Mouse (Mus musculus): ENCODE results near the gene Efhd1.

Gene Efhd1

GRCm38 (mm10) chr1:87264134-87265006 lies at the start of gene Efhd1:
Gene Efhd1, plus strand, starts transcription at chr1:87264363.
- DNase-seq, result peak in 1 of 2 experiments; percentile 18

GRCm38 (mm10) chr1:87214748-87215147 lies 49.4 kb upstream of the Efhd1 start:
- no peak for DNase-seq

GRCm38 (mm10) chr1:87217938-87218337 lies 46.2 kb upstream of the Efhd1 start:
- DNase-seq, result no peak

DNA sequence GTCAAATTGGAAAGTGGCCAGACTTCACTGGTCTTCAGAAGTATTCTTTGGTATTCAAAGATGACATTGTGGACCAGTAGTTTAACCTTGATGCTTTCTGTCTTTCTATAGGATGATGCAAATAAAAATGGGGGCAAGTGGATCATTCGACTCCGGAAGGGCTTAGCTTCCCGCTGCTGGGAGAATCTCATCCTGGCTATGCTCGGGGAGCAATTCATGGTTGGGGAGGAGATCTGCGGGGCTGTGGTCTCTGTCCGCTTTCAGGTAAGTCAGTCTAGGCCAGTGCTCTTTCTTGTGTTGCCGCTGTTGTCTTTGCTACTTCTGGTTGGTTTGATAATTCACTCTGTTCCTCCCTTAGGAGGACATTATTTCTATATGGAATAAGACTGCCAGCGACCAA lies 38.4 kb upstream of the Efhd1 start:
- DNase-seq, result no peak

- peak in 1 of 2 experiments; percentile 25 for DNase-seq
Observed at GRCm38 (mm10) chr1:87226409-87227159, 37.6 kb upstream of the Efhd1 start.

GRCm38 (mm10) chr1:87227160-87227550 lies 37.0 kb upstream of the Efhd1 start:
- DNase-seq, result peak; percentile 83 to 92

DNA sequence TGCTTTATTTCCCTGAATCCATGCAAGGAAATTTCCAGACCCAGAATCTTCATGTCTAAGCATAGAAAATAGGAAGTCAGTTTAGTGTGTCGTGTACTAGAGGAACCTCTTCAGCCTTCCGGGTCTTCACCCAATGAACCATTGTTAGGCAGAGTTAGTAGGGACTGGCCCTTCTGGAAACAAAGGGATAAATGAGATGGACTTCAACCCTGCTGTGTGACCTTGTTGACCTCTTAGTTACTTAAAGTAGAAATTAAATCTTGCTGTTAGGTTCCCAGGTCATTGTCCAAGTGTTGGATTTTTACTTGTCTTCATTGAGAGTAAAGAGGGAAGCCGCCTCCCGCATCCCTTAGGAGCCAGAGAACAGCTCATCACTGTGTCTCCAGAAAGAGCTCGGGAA lies 33.6 kb upstream of the Efhd1 start:
- no peak for DNase-seq

DNA sequence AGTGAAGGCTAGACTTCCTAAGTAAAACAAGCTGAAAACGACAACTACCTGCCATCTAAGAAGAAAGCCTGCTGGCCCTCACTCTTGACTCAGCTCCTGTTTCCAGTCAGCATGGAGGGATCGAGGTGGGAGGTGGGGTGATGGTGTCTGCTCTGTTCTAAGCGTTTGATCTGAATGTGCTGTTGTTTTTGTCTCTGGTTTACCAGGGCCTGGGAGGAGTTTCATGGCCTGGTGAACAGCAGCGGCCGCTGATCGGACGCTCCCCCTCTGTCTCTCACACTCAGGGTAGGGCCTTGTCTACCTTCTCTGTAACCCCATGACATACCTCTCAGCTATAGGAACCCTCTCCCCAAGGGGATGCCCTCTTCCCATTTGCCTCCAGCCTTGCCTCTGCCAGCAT lies 32.0 kb upstream of the Efhd1 start:
- DNase-seq, result no peak

GRCm38 (mm10) chr1:87239056-87239455 lies 25.1 kb upstream of the Efhd1 start:
- DNase-seq, result no peak

- DNase-seq, result no peak
Observed at GRCm38 (mm10) chr1:87243021-87243420, 21.1 kb upstream of the Efhd1 start.

DNA sequence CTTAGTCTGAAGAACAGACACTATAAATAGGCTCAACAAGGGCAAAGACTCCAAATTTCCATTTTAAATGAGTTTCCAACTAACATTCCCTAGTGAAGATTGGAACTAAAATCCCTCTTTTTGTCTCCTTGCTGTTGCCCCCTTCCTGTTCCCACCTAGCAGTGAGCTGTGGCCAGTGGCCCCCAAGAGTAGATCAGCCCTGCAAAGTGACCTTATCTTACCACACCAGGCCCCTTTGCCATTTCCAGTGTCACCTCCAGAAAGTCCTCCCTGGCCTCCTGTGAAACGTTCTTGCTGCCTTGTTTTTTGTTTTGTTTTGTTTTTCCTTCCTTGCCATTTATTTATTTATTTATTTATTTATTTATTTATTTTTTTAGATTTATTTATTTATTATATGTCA lies 18.7 kb upstream of the Efhd1 start:
- no peak for DNase-seq

- peak; percentile 72 to 83 for DNase-seq
Observed at GRCm38 (mm10) chr1:87245929-87246815, 18.0 kb upstream of the Efhd1 start.

DNA sequence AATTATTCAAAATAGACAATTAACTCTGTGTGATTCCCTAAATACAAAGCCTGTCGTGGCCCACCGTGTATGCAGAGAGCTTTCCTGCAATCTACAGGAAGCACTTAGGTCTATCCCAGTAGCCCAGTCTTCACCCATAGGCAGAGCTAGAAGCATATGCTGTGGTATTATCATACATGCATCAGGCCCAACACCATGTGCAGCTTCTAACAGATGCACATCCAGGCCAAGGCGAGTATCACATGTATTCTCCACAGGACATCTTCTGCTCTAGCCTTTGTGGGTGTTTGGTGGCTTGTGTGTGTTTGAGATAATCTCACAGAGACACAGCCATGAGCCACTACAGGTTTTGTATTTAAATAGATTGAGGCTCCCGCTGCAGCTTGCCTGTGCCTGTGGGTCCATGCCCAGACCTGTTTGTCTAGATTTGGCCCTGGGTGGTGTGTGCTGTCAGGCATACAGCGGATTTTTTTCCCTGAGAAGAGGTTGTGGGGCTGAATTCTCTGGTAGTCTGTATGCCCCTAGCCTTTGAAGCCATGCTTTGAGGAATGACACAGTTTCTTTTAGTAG lies 12.0 kb upstream of the Efhd1 start:
- DNase-seq, result no peak

DNA sequence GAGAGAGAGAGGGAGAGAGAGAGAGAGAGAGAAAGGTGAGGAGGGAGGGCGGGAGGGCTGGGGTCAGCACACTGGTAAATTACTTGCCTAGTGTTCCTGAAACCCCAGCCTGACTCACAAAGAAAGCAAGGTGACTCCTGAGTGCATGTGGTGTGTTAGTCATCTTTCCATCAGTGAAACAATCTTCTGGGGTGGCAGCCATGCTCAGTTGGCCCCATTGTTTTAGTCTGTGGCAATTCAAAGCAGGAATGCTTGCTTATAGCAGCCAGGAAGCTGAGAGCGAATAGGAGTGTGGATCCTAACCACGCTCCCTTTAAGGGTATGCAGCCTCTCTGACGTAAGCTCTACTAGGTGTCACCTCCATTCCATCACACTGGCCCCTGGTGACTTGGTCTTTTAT lies 9.0 kb upstream of the Efhd1 start:
- DNase-seq, result no peak

DNA sequence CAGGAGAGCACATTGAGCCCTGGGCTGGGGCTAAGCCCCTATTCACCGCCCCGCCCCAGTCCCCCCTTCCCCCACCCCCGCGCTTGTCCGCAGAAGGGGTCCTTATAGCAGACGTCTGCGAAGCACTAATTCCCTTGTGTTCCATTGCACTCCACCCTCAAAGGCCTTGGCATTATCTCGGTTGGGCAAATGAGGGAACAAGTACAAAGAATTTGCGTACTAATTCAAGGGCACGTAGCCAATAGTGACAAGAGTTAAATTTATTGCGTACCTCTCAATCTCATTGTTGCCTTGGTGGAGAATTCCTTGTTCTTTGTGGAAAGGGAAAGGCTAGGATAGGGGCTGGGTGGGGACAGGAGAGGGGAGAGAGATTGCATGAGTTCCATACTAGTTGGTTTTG lies 6.5 kb upstream of the Efhd1 start:
- DNase-seq, result no peak

- DNase-seq, result no peak
Observed at GRCm38 (mm10) chr1:87258484-87258883, 5.7 kb upstream of the Efhd1 start.

DNA sequence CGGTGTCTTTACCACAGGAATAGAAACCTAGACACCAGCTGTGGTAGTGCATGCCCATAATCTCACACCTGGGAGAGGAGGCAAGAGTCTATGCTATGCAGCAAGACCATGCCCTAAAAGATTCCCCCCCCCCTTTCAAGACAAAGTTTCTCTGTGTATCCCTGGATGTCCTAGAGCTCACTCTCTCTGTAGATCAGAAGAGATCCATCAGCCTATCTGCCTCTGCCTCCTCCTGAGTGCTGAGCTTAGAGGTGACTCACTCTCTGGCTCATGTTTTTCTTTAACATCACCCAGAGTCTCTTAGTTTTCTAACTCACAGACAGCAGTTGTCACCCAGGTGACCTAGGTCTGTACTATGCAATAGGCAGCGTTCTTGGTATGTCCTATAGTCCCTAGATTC lies 4.8 kb upstream of the Efhd1 start:
- no peak for DNase-seq

DNA sequence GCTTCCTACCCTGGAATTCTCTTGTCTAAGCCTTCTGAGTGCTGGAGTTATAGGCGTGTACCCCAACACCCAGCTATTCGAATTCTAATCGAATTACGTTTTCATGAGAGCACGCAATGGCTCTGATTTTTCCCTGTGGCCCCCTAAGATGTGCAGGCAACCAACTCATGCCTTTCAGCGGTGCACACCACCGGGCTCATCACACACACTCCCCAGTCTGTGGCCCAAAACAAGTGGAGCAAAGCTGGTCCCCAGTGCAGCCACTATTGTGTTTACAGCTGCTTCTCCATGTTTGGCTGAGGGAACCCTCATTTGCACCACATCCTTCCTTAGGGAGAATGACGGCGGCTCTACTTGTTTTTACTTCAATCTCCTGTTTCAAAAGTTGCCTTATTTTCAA lies 906 bp upstream of the Efhd1 start:
- no peak for DNase-seq

- no peak for DNase-seq
Observed at GRCm38 (mm10) chr1:87263796-87264133, 398 bp upstream of the Efhd1 start.

DNA sequence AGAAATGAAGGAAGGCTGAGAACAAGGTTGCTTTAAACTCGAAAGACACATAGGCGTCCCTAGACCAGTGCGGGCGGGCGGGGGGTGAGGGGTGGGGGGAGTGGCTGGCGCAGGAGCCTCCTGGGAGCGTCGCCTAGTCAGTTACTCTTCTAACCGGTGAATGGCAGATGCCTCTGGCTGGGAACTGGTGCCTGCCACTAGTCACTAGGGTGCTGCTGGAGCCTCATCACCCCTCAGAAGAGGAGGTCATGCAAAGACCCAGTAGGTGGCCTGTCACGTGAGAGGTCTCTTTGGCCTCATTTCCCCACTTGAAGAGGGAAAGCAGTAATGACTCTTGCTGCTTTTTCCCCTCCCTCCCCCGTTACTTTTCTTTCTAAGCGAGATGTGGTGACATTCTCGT lies 1.0 kb downstream of the Efhd1 start:
- no peak for DNase-seq

DNA sequence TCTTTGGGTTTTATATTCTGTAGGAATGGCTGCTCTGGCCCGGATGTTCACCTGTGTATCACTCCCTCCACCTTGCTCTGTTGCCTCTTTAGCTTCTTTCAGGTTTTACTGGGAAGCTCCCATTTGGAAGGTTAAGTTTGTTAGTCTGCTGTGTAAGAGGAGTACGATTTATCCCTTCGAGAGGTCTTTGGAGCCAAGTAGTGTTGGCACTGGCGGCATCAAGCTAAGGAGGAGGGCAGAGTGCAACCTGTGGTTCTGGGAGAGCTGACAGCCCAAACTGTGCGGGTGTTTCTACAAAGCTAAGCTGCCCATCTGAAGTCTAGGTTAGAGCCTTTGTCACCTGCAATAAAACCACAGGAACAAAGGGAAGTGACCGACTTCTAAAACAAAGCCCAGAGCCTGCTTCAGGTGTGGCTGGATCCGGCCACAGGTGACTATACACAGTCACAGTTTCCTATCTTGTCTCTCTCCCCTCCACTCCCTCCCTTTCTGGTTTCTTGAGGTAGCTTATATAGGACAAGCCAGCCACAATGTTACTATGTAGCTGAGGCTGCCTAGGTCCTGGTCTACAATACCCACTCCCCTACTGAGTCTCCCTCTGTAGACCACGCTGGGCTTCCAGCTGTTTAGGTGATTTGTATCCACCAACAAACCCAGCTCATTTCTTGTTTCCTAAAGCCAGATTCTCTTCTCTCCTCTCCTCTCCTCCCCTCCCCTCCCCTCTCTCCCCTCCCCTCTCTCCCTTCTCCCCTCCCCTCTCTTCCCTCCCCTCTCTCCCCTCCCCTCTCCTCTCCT lies 2.3 kb downstream of the Efhd1 start:
- no peak for DNase-seq

DNA sequence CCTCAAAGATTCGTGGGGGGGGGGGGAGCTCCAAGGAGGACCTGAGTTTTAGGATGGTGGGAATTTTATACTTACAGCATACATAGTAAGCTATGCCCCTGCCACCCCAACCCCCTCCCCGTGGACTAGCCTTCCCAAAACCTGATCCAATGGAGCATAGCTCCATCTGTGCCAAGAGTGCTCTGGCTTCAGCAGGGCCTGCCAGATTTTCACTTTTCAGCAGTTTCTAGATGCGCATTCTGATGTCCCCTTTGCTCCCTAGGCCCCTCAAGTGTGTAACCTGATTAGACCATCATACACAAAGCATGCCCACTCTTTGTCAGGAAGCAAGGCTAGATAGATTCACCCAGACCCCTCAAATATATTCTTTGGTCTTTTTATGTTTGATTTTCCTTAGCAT lies 6.0 kb downstream of the Efhd1 start:
- DNase-seq, result no peak

Measured in cerebellum, adult 18-20 months (tissue).